Mouse (Mus musculus) limb, embryonic 14.5 days (tissue): ENCODE measurements around the gene Oaz3. TPM values are rescaled to one million over a fixed set of nuclear protein-coding genes. Genes with fewer than 3 reads are reported as not detected.

Source experiments
- ATAC-seq: fragments of 200-750 bp; cut with Nextera tagmentation; 2 replicates; pipeline ENCODE4 v1.8.0; 2017; ENCODE audit warnings: low read depth, moderate number of reproducible peaks, moderate TSS enrichment; ENCODE audit not compliant: low FRiP score
- DNase-seq: peaks from one replicate; pipeline ENCODE4 v3.0.0-alpha.2; 2015; ENCODE audit warnings: low spot score
- H3K27ac ChIP-seq: fragments of 300-500 bp; sonication (generic); replicated peaks from 2 replicates; pipeline ENCODE4 v1.5.1; 2014; ENCODE audit warnings: low read depth, mild to moderate bottlenecking, low read length, moderate library complexity, mixed read lengths
- H3K27me3 ChIP-seq: fragments of 300-500 bp; sonication (generic); 2 replicates; pipeline ENCODE4 v1.6.1; 2014; ENCODE audit warnings: low read length, mixed read lengths; ENCODE audit not compliant: control insufficient read depth, insufficient read depth
- H3K36me3 ChIP-seq: fragments of 300-500 bp; sonication (generic); 2 replicates; pipeline ENCODE4 v1.6.1; 2014; ENCODE audit warnings: mild to moderate bottlenecking, low read length, moderate library complexity, mixed read lengths; ENCODE audit not compliant: control insufficient read depth, insufficient read depth
- H3K4me1 ChIP-seq: fragments of 300-500 bp; sonication (generic); 2 replicates; pipeline ENCODE4 v1.6.1; 2014; ENCODE audit warnings: antibody characterized with exemption, low read length, mixed read lengths; ENCODE audit not compliant: control insufficient read depth, insufficient read depth
- H3K4me2 ChIP-seq: fragments of 300-500 bp; sonication (generic); replicated peaks from 2 replicates; pipeline ENCODE4 v1.6.1; 2014; ENCODE audit warnings: low read depth, mild to moderate bottlenecking, low read length, moderate library complexity; ENCODE audit not compliant: severe bottlenecking
- H3K4me3 ChIP-seq: fragments of 300-500 bp; sonication (generic); replicated peaks from 2 replicates; pipeline ENCODE4 v1.5.1; 2014; ENCODE audit warnings: low read length
- H3K9ac ChIP-seq: fragments of 300-500 bp; sonication (generic); 2 replicates; pipeline ENCODE4 v1.6.1; 2014; ENCODE audit warnings: mild to moderate bottlenecking, low read depth, low read length, moderate library complexity; ENCODE audit not compliant: severe bottlenecking
- H3K9me3 ChIP-seq: fragments of 300-500 bp; sonication (generic); 2 replicates; pipeline ENCODE4 v1.6.1; 2016; ENCODE audit warnings: low read length; ENCODE audit not compliant: control insufficient read depth
- POLR2A ChIP-seq: fragments of 200-500 bp; IDR thresholded peaks from 2 replicates; pipeline ENCODE4 v1.8.0; 2012; ENCODE audit warnings: inconsistent platforms, mild to moderate bottlenecking, moderate library complexity, borderline replicate concordance; ENCODE audit not compliant: insufficient read depth, insufficient read length; ENCODE audit errors: extremely low read depth
- WGBS: fragments of 180-500 bp; shearing (Covaris S2); extraction: QIAGEN DNeasy Blood & Tissue Kit; methylation state at CpG from one replicate; pipeline ENCODE4 v1.1.7; 2014; 5-methylcytosine and 5-hydroxymethylcytosine counted together
- polyA plus RNA-seq, 2 experiments: library from polyadenylated mRNA; depleted of rRNA in 1 of 2; stranded (reverse) in 1 of 2; unstranded in 1 of 2; fragments of >200 nt; fragmentation: Nextera tagmentation in 1 of 2; extraction: Ambion mirVana in 1 of 2; gene quantifications; 2 replicates each; pipeline versions ENCODE4 v1.2.1 to v1.2.3; 2012 to 2014

Oaz3 gene
- polyA plus RNA-seq, 2 experiments, result 0.26 to 0.30 TPM

DNA sequence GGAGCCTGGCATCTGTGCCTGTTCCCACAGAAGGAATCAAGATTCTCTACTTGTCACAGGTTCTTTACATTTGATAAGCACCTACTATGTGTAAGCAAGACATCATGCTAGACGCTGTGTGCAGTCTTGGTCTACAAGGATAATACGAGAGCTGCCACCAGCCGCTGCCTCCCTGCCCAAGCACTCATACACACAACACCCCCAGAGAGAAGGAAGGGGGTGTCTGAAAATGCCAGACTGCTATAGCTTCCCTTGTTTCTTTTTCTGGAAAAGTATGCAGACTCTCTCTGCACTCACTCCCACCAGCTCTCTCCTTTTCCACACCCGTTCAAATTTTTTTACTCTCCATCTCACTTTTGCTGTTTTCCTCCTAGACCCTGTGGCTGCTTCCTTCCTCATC lies 33.7 kb upstream of the Oaz3 start:
- no peak for TF ChIP-seq POLR2A
- H3K36me3 ChIP-seq, result no peaks in the 10 kb centered on the region
- no peak overlapping the region for H3K4me3 ChIP-seq
- H3K4me2 ChIP-seq, result no peak overlapping the region
- H3K4me1 ChIP-seq, result peaks cover 3% of the 10 kb centered on the region
- no peak overlapping the region for H3K27ac ChIP-seq
- WGBS, result 61% methylated on average over 4 of the region's 4 CpGs
- H3K27me3 ChIP-seq, result 0 out of 2 replicates have a peak, but pooled peaks cover 10% of the 10 kb centered on the region
- no peaks in the 10 kb centered on the region for H3K9me3 ChIP-seq
- ATAC-seq (no peak), DNase-seq (no peak)
- H3K9ac ChIP-seq, result no peak overlapping the region

DNA sequence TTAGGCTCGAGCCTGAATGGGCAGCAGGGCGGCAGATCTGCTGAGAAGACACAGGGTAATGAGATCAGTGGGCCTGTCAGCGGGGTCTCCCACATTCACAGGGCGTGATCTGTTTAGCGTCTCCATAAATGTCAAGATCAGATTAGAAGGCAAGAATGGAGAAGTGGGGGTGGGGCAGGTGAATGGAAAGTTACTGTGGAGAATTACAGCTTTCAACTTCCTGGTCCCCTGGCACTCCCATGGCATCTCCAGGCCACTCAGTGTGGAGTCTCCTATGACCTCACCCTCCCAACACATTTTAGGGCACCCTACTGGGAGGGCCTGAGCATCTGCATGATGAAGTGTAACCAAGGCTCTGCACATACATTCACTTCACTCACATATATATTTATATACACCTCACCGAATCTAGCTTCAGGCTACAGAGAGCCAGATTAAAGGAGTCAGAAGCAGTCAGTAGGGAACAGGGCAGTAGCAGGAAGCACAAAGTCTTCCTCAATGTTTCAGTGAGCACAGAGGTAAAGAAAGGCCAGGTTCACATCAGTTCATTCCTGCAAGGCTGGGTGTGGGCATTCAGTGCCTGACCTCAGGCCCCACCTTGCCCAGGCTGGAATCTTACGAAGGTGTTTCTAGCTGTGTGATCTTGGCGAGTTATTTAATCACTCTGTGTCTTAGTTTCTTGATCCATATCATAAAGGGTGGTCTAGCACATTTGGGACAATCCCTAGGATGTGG lies 32.8 kb upstream of the Oaz3 start:
- DNase-seq (no peak), ATAC-seq (no peak)
- Histone ChIP-seq H3K27me3 (0 out of 2 replicates have a peak, but pooled peaks cover 10% of the 10 kb centered on the region), H3K4me2 (no peak overlapping the region), H3K4me1 (peaks cover 4% of the 10 kb centered on the region), H3K27ac (no peak overlapping the region), H3K36me3 (no peaks in the 10 kb centered on the region), H3K4me3 (no peak overlapping the region), H3K9me3 (no peaks in the 10 kb centered on the region), H3K9ac (no peak overlapping the region)
- no peak for TF ChIP-seq POLR2A
- 26% methylated on average over 8 of the region's 8 CpGs for WGBS

DNA sequence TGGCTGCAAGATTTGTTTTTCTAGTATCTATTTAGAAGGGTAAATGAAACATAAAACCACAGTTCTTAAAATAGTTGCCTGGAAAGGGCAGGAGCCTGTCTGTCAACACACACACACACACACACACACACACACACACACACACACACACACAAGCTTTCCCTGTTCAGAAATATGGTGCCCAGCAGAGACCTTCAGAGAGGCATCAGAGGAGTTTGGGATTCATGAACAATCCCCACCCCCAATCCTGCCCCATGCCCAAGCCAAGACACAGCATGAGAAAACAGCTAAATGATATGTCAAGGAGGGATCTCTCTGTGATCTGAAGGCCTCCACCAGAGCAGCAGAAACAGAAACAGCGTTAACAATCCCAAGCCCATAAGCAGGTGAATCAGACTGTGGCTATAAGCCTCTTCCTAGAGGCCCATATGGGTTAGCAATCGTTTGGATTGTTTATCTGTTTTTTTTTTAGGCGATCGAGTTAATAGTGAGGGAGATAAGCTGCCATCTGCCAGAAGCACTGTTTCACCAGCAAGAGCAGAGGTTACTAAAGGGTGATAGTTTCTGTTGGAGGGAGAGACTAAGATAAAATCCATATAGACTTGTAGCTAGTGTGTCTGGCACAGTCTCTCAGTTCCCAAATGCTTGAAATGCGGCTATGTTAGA lies 30.0 kb upstream of the Oaz3 start:
- no peaks in the 10 kb centered on the region for H3K36me3 ChIP-seq
- ATAC-seq (no peak), DNase-seq (no peak)
- 0 out of 2 replicates have a peak, but pooled peaks cover 6% of the 10 kb centered on the region for H3K27me3 ChIP-seq
- no peak overlapping the region for H3K4me2 ChIP-seq
- TF ChIP-seq POLR2A, result no peak
- WGBS, result 62% methylated on average over 5 of the region's 5 CpGs
- no peak overlapping the region for H3K9ac ChIP-seq
- H3K4me1 ChIP-seq, result peaks cover 4% of the 10 kb centered on the region
- H3K9me3 ChIP-seq, result no peaks in the 10 kb centered on the region
- no peak overlapping the region for H3K27ac ChIP-seq
- no peak overlapping the region for H3K4me3 ChIP-seq

DNA sequence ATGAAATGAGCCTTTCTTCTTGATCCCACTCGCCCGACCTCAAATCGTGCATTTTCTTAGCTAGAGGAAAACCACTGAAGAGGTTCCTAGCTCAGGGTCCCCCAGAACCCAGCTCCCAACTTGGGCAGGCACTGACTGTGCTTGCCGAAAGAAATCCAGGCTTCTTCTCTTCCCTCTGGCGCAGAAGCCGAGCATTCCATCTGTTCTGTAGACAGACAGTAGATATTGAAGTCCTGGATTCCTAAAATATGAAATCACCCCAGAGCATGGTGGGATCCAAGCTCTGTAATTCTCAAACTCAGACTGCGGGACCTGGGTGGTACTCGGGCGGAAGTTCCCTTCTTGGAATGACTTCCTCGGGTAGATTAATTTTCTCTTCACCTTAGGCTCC lies 29.4 kb upstream of the Oaz3 start:
- H3K4me2 ChIP-seq, result no peak overlapping the region
- H3K9ac ChIP-seq, result no peak overlapping the region
- H3K9me3 ChIP-seq, result no peaks in the 10 kb centered on the region
- no peaks in the 10 kb centered on the region for H3K36me3 ChIP-seq
- H3K27me3 ChIP-seq, result 0 out of 2 replicates have a peak, but pooled peaks cover under 1% of the 10 kb centered on the region
- H3K4me3 ChIP-seq, result no peak overlapping the region
- peaks cover 4% of the 10 kb centered on the region for H3K4me1 ChIP-seq
- no peak for TF ChIP-seq POLR2A
- no peak for ATAC-seq
- no peak for DNase-seq
- 42% methylated on average over 10 of the region's 10 CpGs for WGBS
- 0 out of 2 replicates have a peak overlapping the region, but pooled peaks have one; percentile 39 for H3K27ac ChIP-seq

DNA sequence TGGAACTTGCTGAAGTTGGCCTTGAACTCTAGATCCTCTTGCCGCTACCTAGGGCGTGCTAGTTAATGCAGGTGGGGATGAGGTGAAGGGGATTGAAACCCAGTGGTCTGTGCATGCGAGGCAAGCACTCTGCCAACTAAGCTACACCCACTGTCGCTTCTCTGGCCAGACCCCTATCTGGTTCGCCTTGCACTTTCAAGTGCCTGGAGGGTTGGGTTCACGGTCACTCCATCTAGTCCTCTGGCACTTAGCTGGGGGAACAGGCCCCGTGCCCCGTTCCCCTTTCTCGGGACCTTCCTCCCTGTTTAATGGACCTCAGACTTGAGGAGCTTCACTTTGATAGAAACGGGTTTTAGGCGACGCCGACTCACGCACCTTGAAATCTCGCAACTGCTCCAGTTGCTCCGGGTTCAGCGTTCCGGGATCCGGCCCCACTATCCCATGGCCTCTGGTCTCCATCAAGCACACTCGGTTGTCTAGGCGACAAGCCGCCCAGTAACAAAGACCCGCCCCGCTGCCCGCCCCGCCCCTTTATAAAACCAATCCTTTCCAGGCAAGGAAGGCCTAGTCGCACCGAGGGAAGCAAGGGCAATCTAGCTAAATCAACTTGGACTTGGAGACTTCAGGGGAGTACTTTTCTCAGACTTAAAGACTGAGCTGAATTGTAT lies 28.9 kb upstream of the Oaz3 start:
- DNase-seq (peak; percentile 59), ATAC-seq (peak; percentile 76; the same call in 1 of the 2 replicates)
- Histone ChIP-seq H3K9ac (peak overlapping the region; percentile 8; the same call in 1 of the 2 replicates), H3K36me3 (no peaks in the 10 kb centered on the region), H3K4me2 (peak overlapping the region; percentile 41), H3K9me3 (no peaks in the 10 kb centered on the region), H3K27ac (0 out of 2 replicates have a peak overlapping the region, but pooled peaks have one; percentile 39), H3K27me3 (no peaks in the 10 kb centered on the region), H3K4me3 (peak overlapping the region; percentile 16; the same call in 1 of the 2 replicates), H3K4me1 (peaks cover 4% of the 10 kb centered on the region)
- TF ChIP-seq POLR2A, result no peak
- WGBS, result 10% methylated on average over 28 of the region's 28 CpGs
